Mouse (Mus musculus) MEL (cell line): ENCODE data around the gene Wfikkn2. TPM values are rescaled to one million over a fixed set of nuclear protein-coding genes. Genes with fewer than 3 reads are reported as not detected.
A peak's percentile ranks its signal among the peaks of the same experiment; 100 is the strongest.

Experiments
- DNase-seq: peaks from one replicate; pipeline ENCODE4 v3.0.0; 2011; ENCODE audit warnings: low read depth, low spot score
- H3K27ac ChIP-seq: 2 replicates; pipeline ENCODE4 v1.5.1; 2012; ENCODE audit warnings: low read depth, mild to moderate bottlenecking, control low read depth, low read length, moderate library complexity; ENCODE audit not compliant: control insufficient read depth
- H3K27me3 ChIP-seq, 2 experiments: fragments of 150-350 bp in 1 of 2; sonication (generic) in 1 of 2; 2 replicates each; pipeline ENCODE4 v1.6.1; 2012; ENCODE audit warnings: low read length in 2 of 2, mild to moderate bottlenecking in 2 of 2, improper control_type of control experiment in 1 of 2, moderate library complexity in 1 of 2; ENCODE audit not compliant: insufficient read depth in 2 of 2, control insufficient read depth in 1 of 2
- H3K36me3 ChIP-seq, 2 experiments: 2 replicates each; pipeline ENCODE4 v1.6.1; 2012 to 2014; ENCODE audit warnings: low read length in 2 of 2, improper control_type of control experiment in 1 of 2, inconsistent platforms in 1 of 2, mild to moderate bottlenecking in 1 of 2; ENCODE audit not compliant: insufficient read depth in 2 of 2, control insufficient read depth in 1 of 2
- H3K4me1 ChIP-seq, 2 experiments: fragments of 150-350 bp in 1 of 2; sonication (generic) in 1 of 2; 2 replicates each; pipeline ENCODE4 v1.6.1; 2012; ENCODE audit warnings: low read length in 2 of 2, improper control_type of control experiment in 1 of 2, mild to moderate bottlenecking in 1 of 2; ENCODE audit not compliant: insufficient read depth in 2 of 2, control insufficient read depth in 1 of 2
- H3K4me3 ChIP-seq, 2 experiments: fragments of 150-350 bp in 1 of 2; sonication (generic) in 1 of 2; 2 replicates each; pipeline ENCODE4 v1.5.1; 2012; ENCODE audit warnings: low read depth in 2 of 2, low read length in 2 of 2, mild to moderate bottlenecking in 2 of 2, moderate library complexity in 2 of 2, control low read depth in 1 of 2, improper control_type of control experiment in 1 of 2; ENCODE audit not compliant: control insufficient read depth in 1 of 2, insufficient read depth in 1 of 2
- H3K79me2 ChIP-seq: 2 replicates; pipeline ENCODE4 v1.6.1; 2012; ENCODE audit warnings: mild to moderate bottlenecking, low read length, moderate library complexity; ENCODE audit not compliant: control insufficient read depth, poor library complexity, insufficient read depth
- H3K9ac ChIP-seq: 2 replicates; pipeline ENCODE4 v1.6.1; 2012; ENCODE audit warnings: low read depth, mild to moderate bottlenecking, control low read depth, low read length, moderate library complexity; ENCODE audit not compliant: control insufficient read depth, poor library complexity, severe bottlenecking
- H3K9me3 ChIP-seq: fragments of 150-350 bp; sonication (generic); replicated peaks from 2 replicates; pipeline ENCODE4 v1.6.1; 2012; ENCODE audit warnings: mild to moderate bottlenecking, low read length, improper control_type of control experiment, moderate library complexity; ENCODE audit not compliant: insufficient read depth
- BHLHE40 ChIP-seq: IDR thresholded peaks from 2 replicates; pipeline ENCODE4 v1.6.1; 2012; ENCODE audit warnings: low read depth, mild to moderate bottlenecking, inconsistent platforms, low read length, improper control_type of control experiment, borderline replicate concordance
- CHD2 ChIP-seq: IDR thresholded peaks from 2 replicates; pipeline ENCODE4 v1.6.1; 2011; ENCODE audit warnings: low read length, improper control_type of control experiment
- CTCF ChIP-seq, 3 experiments: IDR thresholded peaks in 2 of 3; conservative IDR thresholded peaks in 1 of 3; 2 replicates each; pipeline ENCODE4 v1.5.1; 2011 to 2012; ENCODE audit warnings: low read length in 3 of 3, low read depth in 2 of 3, mild to moderate bottlenecking in 2 of 3, improper control_type of control experiment in 1 of 3, inconsistent platforms in 1 of 3, mixed read lengths in 1 of 3, moderate library complexity in 1 of 3; ENCODE audit not compliant: control insufficient read depth in 1 of 3, insufficient read depth in 1 of 3, poor library complexity in 1 of 3, severe bottlenecking in 1 of 3
- E2F4 ChIP-seq: IDR thresholded peaks from 2 replicates; pipeline ENCODE4 v1.6.1; 2011; ENCODE audit warnings: low read depth, low read length, improper control_type of control experiment, borderline replicate concordance
- EP300 ChIP-seq, 2 experiments: IDR thresholded peaks; 2 replicates each; pipeline ENCODE4 v1.6.1; 2011; ENCODE audit warnings: improper control_type of control experiment in 2 of 2, low read length in 2 of 2, low read depth in 1 of 2, mild to moderate bottlenecking in 1 of 2
- ETS1 ChIP-seq: IDR thresholded peaks from 2 replicates; pipeline ENCODE4 v1.6.1; 2012; ENCODE audit warnings: low read depth, mild to moderate bottlenecking, inconsistent platforms, low read length, improper control_type of control experiment, moderate library complexity
- GABPA ChIP-seq: IDR thresholded peaks from 2 replicates; pipeline ENCODE4 v1.6.1; 2012; ENCODE audit warnings: low read depth, mild to moderate bottlenecking, inconsistent platforms, low read length, improper control_type of control experiment, moderate library complexity
- GATA1 ChIP-seq: IDR thresholded peaks from 2 replicates; pipeline ENCODE4 v1.6.1; 2011; ENCODE audit warnings: low read depth, low read length, improper control_type of control experiment
- HCFC1 ChIP-seq: IDR thresholded peaks from 2 replicates; pipeline ENCODE4 v1.6.1; 2012; ENCODE audit warnings: low read depth, mild to moderate bottlenecking, inconsistent platforms, low read length, improper control_type of control experiment, moderate library complexity
- KAT2A ChIP-seq: conservative IDR thresholded peaks from 2 replicates; pipeline ENCODE4 v1.6.1; 2012; ENCODE audit warnings: low read depth, low read length, improper control_type of control experiment, inconsistent platforms
- MAFK ChIP-seq: IDR thresholded peaks from 2 replicates; pipeline ENCODE4 v1.6.1; 2011; ENCODE audit warnings: low read depth, mild to moderate bottlenecking, low read length, improper control_type of control experiment, borderline replicate concordance
- MAX ChIP-seq: IDR thresholded peaks from 2 replicates; pipeline ENCODE4 v1.6.1; 2011; ENCODE audit warnings: low read length, improper control_type of control experiment
- MEF2A ChIP-seq: IDR thresholded peaks from 2 replicates; pipeline ENCODE4 v1.6.1; 2014; ENCODE audit warnings: low read depth, mild to moderate bottlenecking, inconsistent platforms, low read length, improper control_type of control experiment; ENCODE audit not compliant: poor library complexity, insufficient replicate concordance, severe bottlenecking; ENCODE audit errors: extremely low read depth
- MXI1 ChIP-seq: IDR thresholded peaks from 2 replicates; pipeline ENCODE4 v1.6.1; 2011; ENCODE audit warnings: mild to moderate bottlenecking, low read depth, low read length, improper control_type of control experiment
- MYB ChIP-seq: IDR thresholded peaks from 2 replicates; pipeline ENCODE4 v1.6.1; 2011; ENCODE audit warnings: mild to moderate bottlenecking, low read depth, low read length, improper control_type of control experiment
- NRF1 ChIP-seq: IDR thresholded peaks from 2 replicates; pipeline ENCODE4 v1.6.1; 2014; ENCODE audit warnings: low read depth, mild to moderate bottlenecking, inconsistent platforms, low read length, improper control_type of control experiment, moderate library complexity; ENCODE audit not compliant: poor library complexity, insufficient read depth, severe bottlenecking
- POLR2A ChIP-seq, 2 experiments: IDR thresholded peaks; 2 replicates each; pipeline ENCODE4 v1.6.1; 2011 to 2012; ENCODE audit warnings: low read length in 2 of 2, mild to moderate bottlenecking in 2 of 2, control low read depth in 1 of 2, improper control_type of control experiment in 1 of 2, low read depth in 1 of 2, moderate library complexity in 1 of 2; ENCODE audit not compliant: control insufficient read depth in 1 of 2, insufficient read depth in 1 of 2, poor library complexity in 1 of 2
- POLR2AphosphoS2 ChIP-seq: IDR thresholded peaks from 2 replicates; pipeline ENCODE4 v1.6.1; 2011; ENCODE audit warnings: low read length, improper control_type of control experiment
- RAD21 ChIP-seq: IDR thresholded peaks from 2 replicates; pipeline ENCODE4 v1.6.1; 2011; ENCODE audit warnings: mild to moderate bottlenecking, low read depth, low read length, improper control_type of control experiment
- RCOR1 ChIP-seq: IDR thresholded peaks from 2 replicates; pipeline ENCODE4 v1.6.1; 2012; ENCODE audit warnings: low read depth, mild to moderate bottlenecking, inconsistent platforms, low read length, improper control_type of control experiment
- SIN3A ChIP-seq: IDR thresholded peaks from 2 replicates; pipeline ENCODE4 v1.6.1; 2012; ENCODE audit warnings: low read length, improper control_type of control experiment, inconsistent platforms
- SMC3 ChIP-seq: IDR thresholded peaks from 2 replicates; pipeline ENCODE4 v1.6.1; 2011; ENCODE audit warnings: low read depth, low read length, improper control_type of control experiment
- TAL1 ChIP-seq: IDR thresholded peaks from 2 replicates; pipeline ENCODE4 v1.6.1; 2012; ENCODE audit warnings: mild to moderate bottlenecking, inconsistent platforms, low read length, moderate library complexity, mixed read lengths
- TBP ChIP-seq: IDR thresholded peaks from 2 replicates; pipeline ENCODE4 v1.8.0; 2011; ENCODE audit warnings: low read depth, low read length, improper control_type of control experiment
- TCF12 ChIP-seq: IDR thresholded peaks from 2 replicates; pipeline ENCODE4 v1.6.1; 2014; ENCODE audit warnings: low read depth, mild to moderate bottlenecking, inconsistent platforms, low read length, improper control_type of control experiment, moderate library complexity
- UBTF ChIP-seq: IDR thresholded peaks from 2 replicates; pipeline ENCODE4 v1.6.1; 2012; ENCODE audit warnings: low read depth, mild to moderate bottlenecking, inconsistent platforms, low read length, improper control_type of control experiment, moderate library complexity, borderline replicate concordance; ENCODE audit not compliant: insufficient read depth
- USF1 ChIP-seq: IDR thresholded peaks from 2 replicates; pipeline ENCODE4 v1.6.1; 2014; ENCODE audit warnings: low read depth, mild to moderate bottlenecking, inconsistent platforms, low read length, improper control_type of control experiment, moderate library complexity
- ZC3H11A ChIP-seq: IDR thresholded peaks from 2 replicates; pipeline ENCODE4 v1.6.1; 2012; ENCODE audit warnings: low read depth, mild to moderate bottlenecking, inconsistent platforms, low read length, improper control_type of control experiment
- ZKSCAN1 ChIP-seq: IDR thresholded peaks from 2 replicates; pipeline ENCODE4 v1.6.1; 2012; ENCODE audit warnings: low read depth, mild to moderate bottlenecking, inconsistent platforms, low read length, improper control_type of control experiment, moderate library complexity
- ZMIZ1 ChIP-seq: IDR thresholded peaks from 2 replicates; pipeline ENCODE4 v1.6.1; 2012; ENCODE audit warnings: low read depth, mild to moderate bottlenecking, inconsistent platforms, low read length, improper control_type of control experiment, moderate library complexity
- ZNF384 ChIP-seq: IDR thresholded peaks from 2 replicates; pipeline ENCODE4 v1.6.1; 2012; ENCODE audit warnings: low read depth, mild to moderate bottlenecking, inconsistent platforms, low read length, improper control_type of control experiment
- polyA plus RNA-seq, 2 experiments: library from polyadenylated mRNA; stranded (reverse) in 1 of 2; unstranded in 1 of 2; fragments of >175 nt in 1 of 2; fragments of >200 nt in 1 of 2; gene quantifications; 2 replicates each; pipeline versions ENCODE4 v1.2.1 to v1.2.4; 2012; ENCODE audit warnings: low replicate concordance in 2 of 2, low read depth in 1 of 2; ENCODE audit not compliant: insufficient read length in 2 of 2, insufficient read depth in 1 of 2, missing spikeins in 1 of 2
- total RNA-seq: library from RNA; depleted of rRNA; stranded (reverse); fragments of 300-350 nt; gene quantifications from 2 replicates; pipeline ENCODE4 v1.2.3, GENCODE M21; 2012

Wfikkn2 gene
- total and polyA plus RNA-seq, 3 experiments, result not detected

DNA sequence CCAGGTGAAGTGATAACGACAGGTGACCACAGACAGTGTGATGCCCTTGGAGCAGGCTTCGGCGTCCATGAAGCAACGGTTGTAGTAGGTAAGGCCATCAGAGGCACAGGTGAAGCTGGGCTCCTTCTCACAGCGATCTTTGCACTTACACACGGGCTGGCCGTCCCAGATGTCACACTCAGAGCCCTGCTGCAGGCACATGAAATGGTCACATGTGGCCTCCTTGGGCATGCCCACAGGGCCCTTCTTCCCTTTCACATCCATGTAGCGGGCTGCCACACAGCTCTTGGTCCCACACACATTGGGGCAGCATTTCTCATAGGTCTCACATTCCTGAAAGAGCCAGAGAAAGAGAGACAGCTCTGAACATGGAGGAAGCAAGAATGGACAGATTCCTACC lies 7.0 kb downstream of the Wfikkn2 start:
- no peak for TF ChIP-seq RCOR1
- TF ChIP-seq GABPA, result no peak
- no peak for TF ChIP-seq UBTF
- no peak for TF ChIP-seq HCFC1
- TF ChIP-seq SMC3, result no peak
- TF ChIP-seq MYB, result no peak
- TF ChIP-seq MXI1, result no peak
- TF ChIP-seq ETS1, result no peak
- TF ChIP-seq, all 39 proteins: peak for 0
- Histone ChIP-seq H3K9me3 (no peaks in the 10 kb centered on the region), H3K27me3 (peaks cover 4 to 5% of the 10 kb centered on the region in 2 experiments; a peak in 2 of 4 replicates), H3K9ac (no peak overlapping the region), H3K36me3 (no peaks in the 10 kb centered on the region), H3K4me3 (no peak overlapping the region), H3K27ac (no peak overlapping the region), H3K4me1 (peaks cover 0 to 3% of the 10 kb centered on the region in 2 experiments; a peak in 1 of 4 replicates), H3K79me2 (no peaks in the 10 kb centered on the region)
- no peak for DNase-seq

DNA sequence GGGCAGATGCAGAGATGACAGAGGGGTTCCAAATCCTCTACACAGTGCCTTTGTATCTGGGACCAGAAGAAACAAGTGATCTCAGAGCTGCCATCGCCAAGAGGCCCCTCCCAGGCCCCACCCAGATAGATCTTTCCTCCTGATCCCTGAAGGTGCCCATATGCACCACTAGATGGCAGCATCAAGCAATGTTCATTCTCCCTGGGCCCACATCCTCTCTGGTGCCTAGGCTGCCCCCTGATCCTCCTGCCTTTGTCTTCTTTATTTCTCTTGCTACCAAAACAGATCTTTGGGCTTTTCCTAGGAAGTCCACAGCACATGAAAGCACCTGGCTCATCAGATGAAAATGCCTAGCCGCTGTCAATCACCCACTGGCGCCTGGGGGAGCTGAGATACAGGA lies 9.7 kb downstream of the Wfikkn2 start:
- Histone ChIP-seq H3K9ac (no peak overlapping the region), H3K27me3 (peaks cover 4 to 5% of the 10 kb centered on the region in 2 experiments; a peak in 2 of 4 replicates), H3K27ac (no peak overlapping the region), H3K4me3 (no peak overlapping the region), H3K36me3 (no peaks in the 10 kb centered on the region), H3K9me3 (no peaks in the 10 kb centered on the region), H3K4me1 (peaks cover 0 to 3% of the 10 kb centered on the region in 2 experiments; a peak in 1 of 4 replicates), H3K79me2 (no peaks in the 10 kb centered on the region)
- DNase-seq, result peak; percentile 87
- TF ChIP-seq MEF2A, result no peak
- TF ChIP-seq ZMIZ1, result no peak
- peak; percentile 15; the same call in 1 of the 2 replicates for TF ChIP-seq BHLHE40
- TF ChIP-seq MAX, result no peak
- TF ChIP-seq POLR2A (IDR thresholded peaks at IDR 0.05; ENCODE audit: control insufficient read depth in 1 of 2, insufficient read depth in 1 of 2, low read depth in 1 of 2, low read length in 2 of 2, poor library complexity in 1 of 2), result no peak
- peak; percentile 96 for TF ChIP-seq RAD21
- peak; percentile 85 to 99 (median 90); a peak in 5 of 6 replicates for TF ChIP-seq CTCF (IDR thresholded peaks at IDR 0.05 in 2 of 3, conservative IDR thresholded peaks at IDR 0.05 in 1 of 3; ENCODE audit: control insufficient read depth in 1 of 3, insufficient read depth in 1 of 3, low read depth in 2 of 3, low read length in 3 of 3, poor library complexity in 1 of 3, severe bottlenecking in 1 of 3)
- peak; percentile 98 for TF ChIP-seq SMC3
- no peak for TF ChIP-seq KAT2A
- no peak for TF ChIP-seq CHD2
- peak; percentile 92 for TF ChIP-seq ZC3H11A
- peak; percentile 47; the same call in 1 of the 2 replicates for TF ChIP-seq SIN3A
- no peak for TF ChIP-seq GABPA
- TF ChIP-seq RCOR1, result no peak
- TF ChIP-seq NRF1, result 0 out of 2 replicates have a peak, but pooled peaks have one; percentile 33
- no peak for TF ChIP-seq EP300 (IDR thresholded peaks at IDR 0.05; ENCODE audit: low read depth in 1 of 2, low read length in 2 of 2)
- no peak for TF ChIP-seq ZKSCAN1
- TF ChIP-seq TCF12, result no peak
- TF ChIP-seq E2F4, result no peak
- TF ChIP-seq HCFC1, result no peak
- no peak for TF ChIP-seq TAL1
- TF ChIP-seq POLR2AphosphoS2, result no peak
- no peak for TF ChIP-seq TBP
- TF ChIP-seq MAFK, result no peak
- no peak for TF ChIP-seq USF1
- TF ChIP-seq ZNF384, result no peak
- no peak for TF ChIP-seq MYB
- peak; percentile 50; the same call in 1 of the 2 replicates for TF ChIP-seq GATA1
